Mouse (Mus musculus) urinary bladder, adult 2 months (tissue): ENCODE results near the gene Eda. TPM values are rescaled to one million over a fixed set of nuclear protein-coding genes. Genes with fewer than 3 reads are reported as not detected.
"Not testable (repeated sequence)": the region's sequence is repeated elsewhere in the genome, so short reads cannot be mapped to it uniquely, and the experiment has no call there.

Experiments
- DNase-seq: peaks from one replicate; pipeline ENCODE4 v3.0.0; 2022; ENCODE audit warnings: low spot score
- polyA plus RNA-seq: library from polyadenylated mRNA; depleted of rRNA; stranded (reverse); fragments of >200 nt; gene quantifications from 2 replicates; pipeline ENCODE4 v1.2.3, GENCODE M21; 2012; rRNA removed

Gene Eda
- polyA plus RNA-seq, 1 experiment, result 2.4 TPM

- DNase-seq, result no peak
Measured at GRCm38 (mm10) chrX:100409245-100409644, 433.8 kb downstream of the Eda start.

- DNase-seq, result no peak
Measured at GRCm38 (mm10) chrX:100428693-100429092, 453.3 kb downstream of the Eda start, which contains the start of gene Otud6a. Gene Otud6a, plus strand, starts transcription at chrX:100429013.

- DNase-seq, result no peak
Measured at GRCm38 (mm10) chrX:100432311-100432710, 456.9 kb downstream of the Eda start.

- DNase-seq, result not testable (repeated sequence)
Measured at GRCm38 (mm10) chrX:100442617-100443016, 467.2 kb downstream of the Eda start, which contains the start of gene Awat2. Gene Awat2, minus strand, starts transcription at chrX:100442717.

- no peak for DNase-seq
Measured at GRCm38 (mm10) chrX:100443532-100443931, 468.1 kb downstream of the Eda start.

Other genes with a start within 250 kb of the Eda start
- 0.08 and 0.13 TPM in 2 replicates for gene Tmem28, start 154.6 kb upstream of the Eda start, polyA plus RNA-seq